Mouse (Mus musculus): ENCODE data around the gene Depdc1b. TPM values are rescaled to one million over a fixed set of nuclear protein-coding genes. Genes with fewer than 3 reads are reported as not detected.

The Depdc1b gene
- total RNA-seq, 1 experiment, result 18.2 TPM

GRCm38 (mm10) chr13:108297350-108298093 is 18.6 kb upstream of the Depdc1b start:
- in situ Hi-C loops (cut with MboI; ENCODE audit: low sequenced_read_pairs in 2 of 2, unreplicated experiment in 2 of 2), result no loop called here
- Histone ChIP-seq H3K9me3 (ENCODE audit: control insufficient read depth, insufficient read depth, low read depth, low read length) (no peaks in the 10 kb centered on the region), H3K9ac (ENCODE audit: insufficient read depth, low read depth, low read length, poor library complexity, severe bottlenecking) (peak overlapping the region; percentile 54; the same call in 1 of the 2 replicates), H3K27ac (ENCODE audit: insufficient read depth, low read depth, low read length, poor library complexity, severe bottlenecking) (peak overlapping the region; percentile 49; the same call in 1 of the 2 replicates), H3K4me1 (ENCODE audit: control insufficient read depth in 2 of 2, insufficient read depth in 2 of 2, low read length in 2 of 2, poor library complexity in 1 of 2) (peaks cover 7 to 10% of the 10 kb centered on the region in 2 experiments; a peak in 3 of 4 replicates), H3K4me3 (ENCODE audit: insufficient read depth in 1 of 2, low read depth in 1 of 2, low read length in 2 of 2, poor library complexity in 1 of 2, severe bottlenecking in 1 of 2) (peak overlapping the region; percentile 48 to 55), H3K36me3 (ENCODE audit: control insufficient read depth, insufficient read depth, low read length, poor library complexity, severe bottlenecking) (no peaks in the 10 kb centered on the region)
- no peak for DNase-seq (ENCODE audit: low read depth, low spot score)
- TF ChIP-seq ZNF384 (IDR thresholded peaks at IDR 0.05; ENCODE audit: low read depth, low read length), result no peak
- no peak for TF ChIP-seq ZC3H11A (IDR thresholded peaks at IDR 0.05; ENCODE audit: borderline replicate concordance, low read depth, low read length)
- TF ChIP-seq CHD2 (IDR thresholded peaks at IDR 0.05; ENCODE audit: low read depth, low read length), result no peak
- no peak for TF ChIP-seq HCFC1 (IDR thresholded peaks at IDR 0.05; ENCODE audit: borderline replicate concordance, insufficient read depth, low read length)

DNA sequence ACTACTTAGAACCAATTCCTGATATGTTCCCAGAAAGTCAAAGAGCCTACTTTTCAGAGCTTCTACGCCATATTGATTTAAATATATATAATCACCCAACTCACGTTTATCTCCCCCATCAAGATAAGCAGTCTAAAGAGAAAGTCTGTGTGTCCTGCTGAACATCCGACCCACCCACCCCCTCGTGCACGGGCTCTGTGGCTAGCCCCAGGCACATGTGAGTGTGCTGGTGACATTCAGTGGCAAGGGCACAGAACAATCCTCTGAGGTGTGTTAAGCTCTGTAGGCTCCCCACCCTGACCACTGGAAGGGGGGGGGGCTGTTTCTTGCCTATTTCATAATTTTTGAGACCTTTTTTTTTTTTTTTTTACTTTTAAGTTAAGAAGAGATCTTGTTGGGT is 17.9 kb upstream of the Depdc1b start:
- no peak overlapping the region; the same call in 1 of the 2 replicates for H3K27ac ChIP-seq (ENCODE audit: insufficient read depth, low read depth, low read length, poor library complexity, severe bottlenecking)
- no peaks in the 10 kb centered on the region for H3K36me3 ChIP-seq (ENCODE audit: control insufficient read depth, insufficient read depth, low read length, poor library complexity, severe bottlenecking)
- DNase-seq (ENCODE audit: low read depth, low spot score), result no peak
- TF ChIP-seq CHD2 (IDR thresholded peaks at IDR 0.05; ENCODE audit: low read depth, low read length) (no peak), ZC3H11A (IDR thresholded peaks at IDR 0.05; ENCODE audit: borderline replicate concordance, low read depth, low read length) (no peak), HCFC1 (IDR thresholded peaks at IDR 0.05; ENCODE audit: borderline replicate concordance, insufficient read depth, low read length) (no peak), ZNF384 (IDR thresholded peaks at IDR 0.05; ENCODE audit: low read depth, low read length) (no peak), MAFK (IDR thresholded peaks at IDR 0.05; ENCODE audit: insufficient read depth, low read depth, low read length) (no peak)
- no peak overlapping the region for H3K9ac ChIP-seq (ENCODE audit: insufficient read depth, low read depth, low read length, poor library complexity, severe bottlenecking)
- in situ Hi-C loops (cut with MboI; ENCODE audit: low sequenced_read_pairs in 2 of 2, unreplicated experiment in 2 of 2), result no loop called here
- H3K4me3 ChIP-seq (ENCODE audit: insufficient read depth in 1 of 2, low read depth in 1 of 2, low read length in 2 of 2, poor library complexity in 1 of 2, severe bottlenecking in 1 of 2), result no peak overlapping the region
- H3K4me1 ChIP-seq (ENCODE audit: control insufficient read depth in 2 of 2, insufficient read depth in 2 of 2, low read length in 2 of 2, poor library complexity in 1 of 2), result peaks cover 5 to 10% of the 10 kb centered on the region in 2 experiments; a peak in 2 of 4 replicates
- no peaks in the 10 kb centered on the region for H3K9me3 ChIP-seq (ENCODE audit: control insufficient read depth, insufficient read depth, low read depth, low read length)

DNA sequence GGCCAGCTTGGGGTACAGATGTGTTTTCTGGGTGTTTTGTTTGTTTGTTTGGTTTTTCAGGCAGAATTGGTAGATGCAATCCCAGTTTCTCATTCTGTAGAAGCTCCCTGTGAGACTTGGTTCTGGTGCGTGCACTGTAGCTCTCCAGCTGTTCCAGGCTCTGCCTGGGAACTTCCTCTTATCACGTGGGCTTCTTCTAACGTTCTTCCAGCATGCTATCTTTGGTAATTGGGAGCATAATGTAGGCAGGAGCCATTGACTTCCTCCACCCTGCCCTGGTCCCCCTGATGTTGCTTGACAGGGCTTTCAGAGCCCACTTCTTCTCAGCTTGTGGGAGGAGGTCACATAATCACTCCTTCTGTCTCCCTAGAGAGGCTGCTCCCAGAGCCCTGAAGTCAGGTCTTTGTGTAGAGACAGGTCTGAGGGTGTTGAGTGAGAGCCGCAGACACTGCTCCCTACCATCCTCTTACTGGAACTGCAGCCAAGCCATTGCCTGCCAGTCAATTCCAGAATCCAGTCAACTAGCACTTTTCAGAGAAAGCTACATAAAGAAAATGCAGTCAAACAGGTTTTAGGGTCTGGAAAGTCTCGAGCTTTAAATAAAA is 15.7 kb upstream of the Depdc1b start:
- Histone ChIP-seq H3K9me3 (ENCODE audit: control insufficient read depth, insufficient read depth, low read depth, low read length) (no peaks in the 10 kb centered on the region), H3K27ac (ENCODE audit: insufficient read depth, low read depth, low read length, poor library complexity, severe bottlenecking) (0 out of 2 replicates have a peak overlapping the region, but pooled peaks have one; percentile 17)

DNA sequence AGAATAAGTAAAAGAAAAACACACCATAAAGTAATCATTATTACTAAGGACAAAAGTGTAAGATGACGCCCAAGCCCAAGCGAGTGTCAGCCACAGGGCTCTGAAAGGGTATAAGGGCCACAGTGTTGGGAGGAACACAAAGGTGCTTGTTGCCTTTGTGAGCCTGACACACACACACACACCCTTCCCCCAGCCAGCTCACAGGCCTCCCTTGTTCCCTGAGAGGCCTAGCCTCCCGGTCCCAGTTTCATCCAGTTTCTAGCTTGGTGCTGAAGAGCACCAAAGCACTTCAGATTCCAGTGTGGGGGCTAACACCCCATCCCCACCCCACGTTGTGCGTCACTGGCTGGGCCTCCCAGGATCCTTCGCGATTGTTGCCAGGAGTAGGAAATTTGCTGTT is 14.7 kb upstream of the Depdc1b start:
- DNase-seq (ENCODE audit: low read depth, low spot score), result no peak
- H3K4me3 ChIP-seq (ENCODE audit: insufficient read depth in 1 of 2, low read depth in 1 of 2, low read length in 2 of 2, poor library complexity in 1 of 2, severe bottlenecking in 1 of 2), result no peak overlapping the region
- TF ChIP-seq CHD2 (IDR thresholded peaks at IDR 0.05; ENCODE audit: low read depth, low read length) (no peak), MAFK (IDR thresholded peaks at IDR 0.05; ENCODE audit: insufficient read depth, low read depth, low read length) (no peak), ZC3H11A (IDR thresholded peaks at IDR 0.05; ENCODE audit: borderline replicate concordance, low read depth, low read length) (no peak), ZNF384 (IDR thresholded peaks at IDR 0.05; ENCODE audit: low read depth, low read length) (no peak), HCFC1 (IDR thresholded peaks at IDR 0.05; ENCODE audit: borderline replicate concordance, insufficient read depth, low read length) (no peak)
- peaks cover 3 to 10% of the 10 kb centered on the region in 2 experiments; a peak in 2 of 4 replicates for H3K4me1 ChIP-seq (ENCODE audit: control insufficient read depth in 2 of 2, insufficient read depth in 2 of 2, low read length in 2 of 2, poor library complexity in 1 of 2)
- H3K27ac ChIP-seq (ENCODE audit: insufficient read depth, low read depth, low read length, poor library complexity, severe bottlenecking), result no peak overlapping the region
- H3K9me3 ChIP-seq (ENCODE audit: control insufficient read depth, insufficient read depth, low read depth, low read length), result no peaks in the 10 kb centered on the region
- no peaks in the 10 kb centered on the region for H3K36me3 ChIP-seq (ENCODE audit: control insufficient read depth, insufficient read depth, low read length, poor library complexity, severe bottlenecking)
- H3K9ac ChIP-seq (ENCODE audit: insufficient read depth, low read depth, low read length, poor library complexity, severe bottlenecking), result no peak overlapping the region
- in situ Hi-C loops (cut with MboI; ENCODE audit: low sequenced_read_pairs in 2 of 2, unreplicated experiment in 2 of 2), result no loop called here

More for the DNA sequence above, 15.7 kb upstream of the Depdc1b start:
- Histone ChIP-seq H3K36me3 (ENCODE audit: control insufficient read depth, insufficient read depth, low read length, poor library complexity, severe bottlenecking) (no peaks in the 10 kb centered on the region), H3K9ac (ENCODE audit: insufficient read depth, low read depth, low read length, poor library complexity, severe bottlenecking) (no peak overlapping the region), H3K4me1 (ENCODE audit: control insufficient read depth in 2 of 2, insufficient read depth in 2 of 2, low read length in 2 of 2, poor library complexity in 1 of 2) (peaks cover 3 to 10% of the 10 kb centered on the region in 2 experiments; a peak in 2 of 4 replicates), H3K4me3 (ENCODE audit: insufficient read depth in 1 of 2, low read depth in 1 of 2, low read length in 2 of 2, poor library complexity in 1 of 2, severe bottlenecking in 1 of 2) (no peak overlapping the region)
- no peak for TF ChIP-seq CHD2 (IDR thresholded peaks at IDR 0.05; ENCODE audit: low read depth, low read length)
- no peak for DNase-seq (ENCODE audit: low read depth, low spot score)
- in situ Hi-C loops (cut with MboI; ENCODE audit: low sequenced_read_pairs in 2 of 2, unreplicated experiment in 2 of 2), result no loop called here

Data from ES-E14 (cell line).